Mouse (Mus musculus) midbrain, embryonic 11.5 days (tissue): ENCODE measurements at regions not wholly inside any gene's neighbourhood (a gene's known extent, or its start where the extent isn't known, plus 50 kb on each side); places are given as distances from the start of the nearest gene placed in this dataset.
A peak's percentile ranks its signal among the peaks of the same experiment; 100 is the strongest.

Experiments
- ATAC-seq: fragments of 200-750 bp; cut with Nextera tagmentation; 2 replicates; pipeline ENCODE4 v1.8.0; 2017; ENCODE audit warnings: moderate TSS enrichment, moderate library complexity; ENCODE audit not compliant: low FRiP score
- DNase-seq: peaks from one replicate; pipeline ENCODE4 v3.0.0; 2015; ENCODE audit warnings: low spot score; ENCODE audit errors: missing footprints
- H3K27ac ChIP-seq: fragments of 300-500 bp; sonication (generic); 2 replicates; pipeline ENCODE4 v1.5.1; 2014; ENCODE audit warnings: low read depth, low read length
- H3K27me3 ChIP-seq: fragments of 300-500 bp; sonication (generic); 2 replicates; pipeline ENCODE4 v1.6.1; 2014; ENCODE audit warnings: mild to moderate bottlenecking, low read length, moderate library complexity, mixed read lengths; ENCODE audit not compliant: control insufficient read depth, insufficient read depth
- H3K36me3 ChIP-seq: fragments of 300-500 bp; sonication (generic); 2 replicates; pipeline ENCODE4 v1.6.1; 2014; ENCODE audit warnings: mild to moderate bottlenecking, low read length, moderate library complexity, mixed read lengths; ENCODE audit not compliant: control insufficient read depth, insufficient read depth
- H3K4me1 ChIP-seq: fragments of 300-500 bp; sonication (generic); 2 replicates; pipeline ENCODE4 v1.6.1; 2014; ENCODE audit warnings: low read length; ENCODE audit not compliant: control insufficient read depth, insufficient read depth
- H3K4me2 ChIP-seq: fragments of 300-500 bp; sonication (generic); 2 replicates; pipeline ENCODE4 v1.6.1; 2014; ENCODE audit warnings: mild to moderate bottlenecking, moderate library complexity
- H3K4me3 ChIP-seq: fragments of 300-500 bp; sonication (generic); 2 replicates; pipeline ENCODE4 v1.5.1; 2014; ENCODE audit warnings: low read depth, low read length
- H3K9ac ChIP-seq: fragments of 300-500 bp; sonication (generic); 2 replicates; pipeline ENCODE4 v1.6.1; 2014; ENCODE audit warnings: low read length
- H3K9me3 ChIP-seq: fragments of 300-500 bp; sonication (generic); 2 replicates; pipeline ENCODE4 v1.6.1; 2016; ENCODE audit warnings: low read length; ENCODE audit not compliant: control insufficient read depth
- WGBS: fragments of 180-500 bp; shearing (Covaris S2); extraction: QIAGEN DNeasy Blood & Tissue Kit; methylation state at CpG from one replicate; pipeline ENCODE4 v1.1.7; 2014; 5-methylcytosine and 5-hydroxymethylcytosine counted together

DNA sequence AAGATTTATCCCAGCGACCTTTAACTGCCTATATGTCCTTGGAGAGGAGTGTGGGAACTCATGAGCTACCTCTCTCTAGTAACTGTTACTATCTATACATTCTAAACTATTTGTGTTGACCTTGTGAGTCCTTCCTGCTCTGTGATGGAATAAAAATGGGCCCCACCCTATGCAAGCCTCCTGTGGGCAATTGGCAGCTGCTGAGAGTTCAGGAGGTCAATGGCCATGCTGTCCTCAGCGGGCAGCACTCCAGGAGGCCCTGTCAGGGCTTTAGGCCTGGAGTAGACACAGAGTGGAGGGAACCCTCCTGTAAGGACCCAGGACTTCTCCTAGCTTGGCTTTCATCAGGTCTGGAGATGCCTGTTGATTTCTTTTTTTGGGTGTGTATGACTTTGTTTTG is 373.1 kb downstream of the Slc4a3 start:
- no peak overlapping the region for H3K9ac ChIP-seq
- no peak overlapping the region for H3K4me3 ChIP-seq
- H3K27me3 ChIP-seq: no peaks in the 10 kb centered on the region
- no peak for ATAC-seq
- peak; percentile 79 for DNase-seq
- H3K4me1 ChIP-seq: no peaks in the 10 kb centered on the region
- no peak overlapping the region for H3K27ac ChIP-seq
- H3K4me2 ChIP-seq: no peak overlapping the region
- H3K9me3 ChIP-seq: no peaks in the 10 kb centered on the region
- WGBS: 72% methylated on average over 2 of the region's 2 CpGs
- H3K36me3 ChIP-seq: no peaks in the 10 kb centered on the region

- Histone ChIP-seq H3K4me3 (no peak overlapping the region), H3K4me2 (no peak overlapping the region), H3K9ac (no peak overlapping the region), H3K27me3 (no peaks in the 10 kb centered on the region; the same call in 1 of the 2 replicates), H3K27ac (no peak overlapping the region), H3K4me1 (no peaks in the 10 kb centered on the region; the same call in 1 of the 2 replicates), H3K36me3 (no peaks in the 10 kb centered on the region), H3K9me3 (no peaks in the 10 kb centered on the region)
- 80% methylated on average over 8 of the region's 8 CpGs for WGBS
- DNase-seq (no peak), ATAC-seq (no peak)
Observed at GRCm38 (mm10) chr1:75925046-75925445, 379.0 kb downstream of the Slc4a3 start.

- Histone ChIP-seq H3K9ac (no peak overlapping the region), H3K36me3 (no peaks in the 10 kb centered on the region), H3K9me3 (no peaks in the 10 kb centered on the region), H3K4me1 (no peaks in the 10 kb centered on the region; the same call in 1 of the 2 replicates), H3K4me2 (no peak overlapping the region), H3K4me3 (no peak overlapping the region), H3K27me3 (no peaks in the 10 kb centered on the region; the same call in 1 of the 2 replicates), H3K27ac (no peak overlapping the region)
- ATAC-seq (peak; percentile 73), DNase-seq (peak; percentile 99)
- WGBS: 20% methylated on average over 9 of the region's 9 CpGs
Observed at GRCm38 (mm10) chr1:75925802-75926201, 379.7 kb downstream of the Slc4a3 start.

DNA sequence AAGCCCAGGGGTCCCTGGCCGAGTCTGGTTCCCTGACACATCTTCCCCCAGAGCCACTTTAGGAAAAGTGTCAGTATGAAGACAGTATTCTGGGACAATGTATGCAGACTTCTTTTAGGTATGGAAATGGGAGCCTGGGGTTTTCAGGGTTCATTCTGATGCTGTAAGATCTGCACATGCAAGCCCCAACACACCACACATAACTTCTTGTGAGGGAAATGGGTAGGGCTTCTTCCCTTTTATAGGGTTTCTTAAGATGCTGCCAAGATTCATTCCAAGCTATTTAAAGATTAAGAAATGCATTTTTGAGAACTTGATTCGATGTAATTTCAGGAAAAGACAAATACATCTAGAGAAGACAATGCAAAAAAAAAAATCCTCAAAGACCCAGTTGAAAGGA is 385.8 kb downstream of the Slc4a3 start:
- Histone ChIP-seq H3K36me3 (no peaks in the 10 kb centered on the region), H3K9ac (no peak overlapping the region)
- WGBS: 76% methylated on average over 2 of the region's 2 CpGs

GRCm38 (mm10) chr1:75933831-75934230 is 387.8 kb downstream of the Slc4a3 start:
- no peak overlapping the region for H3K4me3 ChIP-seq
- H3K4me1 ChIP-seq: no peaks in the 10 kb centered on the region
- H3K27me3 ChIP-seq: no peaks in the 10 kb centered on the region
- H3K27ac ChIP-seq: no peak overlapping the region
- no peak overlapping the region for H3K9ac ChIP-seq
- DNase-seq: no peak
- WGBS: 82% methylated on average over 4 of the region's 4 CpGs
- H3K36me3 ChIP-seq: no peaks in the 10 kb centered on the region
- ATAC-seq: no peak
- no peaks in the 10 kb centered on the region for H3K9me3 ChIP-seq
- H3K4me2 ChIP-seq: no peak overlapping the region

More for the DNA sequence above, 385.8 kb downstream of the Slc4a3 start:
- DNase-seq (no peak), ATAC-seq (no peak)
- no peak overlapping the region for H3K27ac ChIP-seq
- H3K9me3 ChIP-seq: no peaks in the 10 kb centered on the region
- no peaks in the 10 kb centered on the region for H3K4me1 ChIP-seq
- H3K27me3 ChIP-seq: no peaks in the 10 kb centered on the region; the same call in 1 of the 2 replicates
- H3K4me3 ChIP-seq: no peak overlapping the region
- no peak overlapping the region for H3K4me2 ChIP-seq

- Histone ChIP-seq H3K9me3 (no peaks in the 10 kb centered on the region), H3K27me3 (no peaks in the 10 kb centered on the region), H3K27ac (no peak overlapping the region), H3K4me3 (no peak overlapping the region), H3K4me2 (no peak overlapping the region), H3K36me3 (no peaks in the 10 kb centered on the region), H3K4me1 (no peaks in the 10 kb centered on the region), H3K9ac (no peak overlapping the region)
- WGBS: 93% methylated on average over 4 of the region's 4 CpGs
- ATAC-seq: no peak
- DNase-seq: peak; percentile 21
Observed at GRCm38 (mm10) chr1:75934761-75935160, 388.7 kb downstream of the Slc4a3 start.

DNA sequence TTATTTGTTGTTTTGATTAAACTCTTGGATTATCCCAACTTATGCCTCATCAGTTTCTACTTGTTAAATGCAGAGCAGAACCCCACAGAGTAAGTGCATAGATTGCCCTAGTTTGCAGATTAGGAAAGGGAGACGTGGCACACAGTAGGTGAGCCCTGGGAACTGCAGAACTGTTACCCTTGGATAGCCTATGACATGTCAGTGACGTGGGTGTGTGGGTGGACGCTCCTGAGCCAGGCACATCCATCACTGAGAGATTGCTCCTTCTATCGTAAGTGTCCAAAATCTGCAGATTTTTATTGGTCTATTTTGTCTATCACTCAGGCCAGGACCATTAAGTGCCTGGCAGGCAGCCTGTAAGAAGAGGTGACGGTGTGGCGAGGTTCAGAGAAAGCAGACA is 389.8 kb downstream of the Slc4a3 start:
- Histone ChIP-seq H3K4me3 (no peak overlapping the region), H3K4me1 (no peaks in the 10 kb centered on the region), H3K9me3 (no peaks in the 10 kb centered on the region), H3K4me2 (no peak overlapping the region), H3K9ac (no peak overlapping the region), H3K27me3 (no peaks in the 10 kb centered on the region), H3K27ac (no peak overlapping the region), H3K36me3 (no peaks in the 10 kb centered on the region)
- no peak for ATAC-seq
- no peak for DNase-seq
- WGBS: 82% methylated on average over 6 of the region's 6 CpGs

DNA sequence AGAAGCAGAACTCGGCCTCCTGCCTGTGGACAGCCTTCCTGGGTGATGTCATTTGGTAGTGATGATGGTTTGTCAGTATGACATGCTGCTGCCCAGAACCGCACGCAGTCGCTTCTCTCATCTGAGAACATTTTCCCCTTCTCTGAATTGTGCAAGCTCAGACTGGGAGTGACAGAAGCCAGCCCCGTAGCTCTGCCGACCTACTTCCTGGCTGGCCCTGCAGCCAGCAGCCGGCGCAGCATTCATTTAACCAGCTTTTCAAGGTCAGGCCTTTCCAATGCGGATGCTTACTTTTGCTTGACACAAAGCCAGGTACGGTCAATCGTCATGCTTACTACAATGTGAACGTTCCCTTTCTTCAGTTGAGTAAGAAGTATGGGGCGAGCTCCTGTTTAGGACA is 390.5 kb downstream of the Slc4a3 start:
- no peaks in the 10 kb centered on the region for H3K4me1 ChIP-seq
- no peak overlapping the region for H3K4me2 ChIP-seq
- 86% methylated on average over 13 of the region's 13 CpGs for WGBS
- H3K4me3 ChIP-seq: no peak overlapping the region
- no peak overlapping the region for H3K27ac ChIP-seq
- H3K9me3 ChIP-seq: no peaks in the 10 kb centered on the region
- H3K27me3 ChIP-seq: no peaks in the 10 kb centered on the region
- no peaks in the 10 kb centered on the region for H3K36me3 ChIP-seq
- ATAC-seq (no peak), DNase-seq (peak; percentile 78)
- no peak overlapping the region for H3K9ac ChIP-seq

DNA sequence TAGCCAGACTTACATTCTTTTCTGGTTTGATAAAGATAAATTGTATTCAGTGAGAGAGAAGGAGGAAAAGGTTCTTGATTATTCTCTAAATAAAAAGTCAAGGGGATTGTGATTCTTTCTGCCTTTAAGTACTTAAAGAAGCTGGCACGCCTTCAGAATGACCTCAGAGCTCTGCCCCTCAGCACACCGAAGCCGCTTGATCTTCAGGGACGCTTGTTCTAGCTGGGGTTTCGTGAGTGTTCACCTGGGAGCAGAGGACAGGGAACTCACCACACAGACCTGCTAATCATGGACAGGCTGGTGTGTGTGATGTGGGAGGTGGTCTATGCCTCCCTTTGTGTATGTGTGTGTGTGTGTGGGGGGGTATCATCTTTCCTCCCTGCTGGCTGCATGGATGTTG is 391.3 kb downstream of the Slc4a3 start:
- Histone ChIP-seq H3K4me1 (no peaks in the 10 kb centered on the region), H3K9ac (no peak overlapping the region), H3K4me3 (no peak overlapping the region), H3K27ac (no peak overlapping the region), H3K4me2 (no peak overlapping the region), H3K9me3 (no peaks in the 10 kb centered on the region), H3K27me3 (no peaks in the 10 kb centered on the region), H3K36me3 (no peaks in the 10 kb centered on the region)
- DNase-seq (peak; percentile 57), ATAC-seq (no peak)
- 88% methylated on average over 5 of the region's 5 CpGs for WGBS
